Mouse (Mus musculus) erythroblast, embryonic 14.5 days (primary cell): ENCODE measurements around the gene Adap1.

Experiments used
- GATA1 ChIP-seq: IDR thresholded peaks from 2 replicates; pipeline ENCODE4 v1.6.1; 2012; ENCODE audit warnings: low read length, inconsistent platforms, mixed read lengths
- TAL1 ChIP-seq: IDR thresholded peaks from 3 replicates; pipeline ENCODE4 v1.6.1; 2012; ENCODE audit warnings: low read length, inconsistent platforms, mixed read lengths

GRCm38 (mm10) chr5:139290467-139291259 is 34.8 kb downstream of the Adap1 start:
- TF ChIP-seq GATA1 = no peak
- TF ChIP-seq TAL1 = no peak
